Mouse (Mus musculus): ENCODE data around the gene 2310030G06Rik. TPM values are rescaled to one million over a fixed set of nuclear protein-coding genes. Genes with fewer than 3 reads are reported as not detected.

The 2310030G06Rik gene
- polyA plus RNA-seq, 1 experiment from 2014 or later: 14.2 TPM

Other genes with a start within 250 kb of the 2310030G06Rik start
- gene Pts, start 217.8 kb downstream of the 2310030G06Rik start, polyA plus RNA-seq (2015; fragmentation: Nextera tagmentation; extraction: Ambion mirVana): 85.1 and 91.8 TPM in 2 replicates
- 21.1 and 24.3 TPM in 2 replicates for gene Il18, start 191.7 kb downstream of the 2310030G06Rik start, polyA plus RNA-seq (2015; fragmentation: Nextera tagmentation; extraction: Ambion mirVana)
- 2.0 and 2.2 TPM in 2 replicates for gene Bco2, start 191.4 kb downstream of the 2310030G06Rik start, polyA plus RNA-seq (2015; fragmentation: Nextera tagmentation; extraction: Ambion mirVana)
- gene Tex12, start 185.2 kb downstream of the 2310030G06Rik start, polyA plus RNA-seq (2015; fragmentation: Nextera tagmentation; extraction: Ambion mirVana): 0.13 TPM in 1 of 2 replicates, not detected in the other
- 380 and 381 TPM in 2 replicates for gene Sdhd, start 142.7 kb downstream of the 2310030G06Rik start, polyA plus RNA-seq (2015; fragmentation: Nextera tagmentation; extraction: Ambion mirVana)
- gene Timm8b, start 142.6 kb downstream of the 2310030G06Rik start, polyA plus RNA-seq (2015; fragmentation: Nextera tagmentation; extraction: Ambion mirVana): 204 and 234 TPM in 2 replicates
- gene Pih1d2, start 129.2 kb downstream of the 2310030G06Rik start, polyA plus RNA-seq (2015; fragmentation: Nextera tagmentation; extraction: Ambion mirVana): 3.7 and 3.9 TPM in 2 replicates
- 15.5 and 18.2 TPM in 2 replicates for gene Nkapd1, start 129.1 kb downstream of the 2310030G06Rik start, polyA plus RNA-seq (2015; fragmentation: Nextera tagmentation; extraction: Ambion mirVana)
- gene Dlat, start 86.8 kb downstream of the 2310030G06Rik start, polyA plus RNA-seq (2015; fragmentation: Nextera tagmentation; extraction: Ambion mirVana): 40.5 and 49.8 TPM in 2 replicates
- gene Dixdc1, start 7.0 kb downstream of the 2310030G06Rik start, polyA plus RNA-seq (2015; fragmentation: Nextera tagmentation; extraction: Ambion mirVana): 8.7 and 9.7 TPM in 2 replicates
- gene Cryab, start 4.8 kb upstream of the 2310030G06Rik start, polyA plus RNA-seq (2015; fragmentation: Nextera tagmentation; extraction: Ambion mirVana): 104 and 143 TPM in 2 replicates
- 9.0 and 27.1 TPM in 2 replicates for gene Hspb2, start 5.8 kb upstream of the 2310030G06Rik start, polyA plus RNA-seq (2015; fragmentation: Nextera tagmentation; extraction: Ambion mirVana)
- 11.1 and 11.7 TPM in 2 replicates for gene Fdxacb1, start 21.7 kb upstream of the 2310030G06Rik start, polyA plus RNA-seq (2015; fragmentation: Nextera tagmentation; extraction: Ambion mirVana)
- 36.7 and 40.5 TPM in 2 replicates for gene Alg9, start 28.5 kb upstream of the 2310030G06Rik start, polyA plus RNA-seq (2015; fragmentation: Nextera tagmentation; extraction: Ambion mirVana)
- gene 1110032A03Rik, start 29.0 kb upstream of the 2310030G06Rik start, polyA plus RNA-seq (2015; fragmentation: Nextera tagmentation; extraction: Ambion mirVana): 28.5 and 31.1 TPM in 2 replicates
- 79.3 and 87.5 TPM in 2 replicates for gene Ppp2r1b, start 98.8 kb upstream of the 2310030G06Rik start, polyA plus RNA-seq (2015; fragmentation: Nextera tagmentation; extraction: Ambion mirVana)